Mouse (Mus musculus) CH12F3 (cell line): ENCODE results near the gene Slco4a1.

Experiments
- in situ Hi-C: fragments of 300-500 bp; cut with MboI; formaldehyde crosslinking; loops from 2 replicates; pipeline ENCODE4 v1.14.3; 2020; ENCODE audit warnings: low sequenced_read_pairs

Slco4a1 gene

DNA sequence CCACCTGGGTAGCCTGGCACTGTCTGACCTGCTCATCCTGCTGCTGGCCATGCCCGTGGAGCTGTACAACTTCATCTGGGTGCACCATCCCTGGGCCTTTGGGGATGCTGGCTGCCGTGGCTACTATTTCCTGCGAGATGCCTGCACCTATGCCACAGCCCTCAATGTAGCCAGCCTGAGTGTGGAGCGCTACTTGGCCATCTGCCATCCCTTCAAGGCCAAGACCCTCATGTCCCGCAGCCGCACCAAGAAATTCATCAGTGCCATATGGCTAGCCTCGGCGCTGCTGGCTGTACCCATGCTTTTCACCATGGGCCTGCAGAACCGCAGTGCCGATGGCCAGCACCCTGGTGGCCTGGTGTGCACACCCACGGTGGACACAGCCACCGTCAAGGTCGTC, 44.7 kb downstream of the Slco4a1 start:
- in situ Hi-C loops, result loop anchor here (25.0 kb wide), 1 partner anchor 637 kb away; the partner anchor contains the start of gene Kcnq2

DNA sequence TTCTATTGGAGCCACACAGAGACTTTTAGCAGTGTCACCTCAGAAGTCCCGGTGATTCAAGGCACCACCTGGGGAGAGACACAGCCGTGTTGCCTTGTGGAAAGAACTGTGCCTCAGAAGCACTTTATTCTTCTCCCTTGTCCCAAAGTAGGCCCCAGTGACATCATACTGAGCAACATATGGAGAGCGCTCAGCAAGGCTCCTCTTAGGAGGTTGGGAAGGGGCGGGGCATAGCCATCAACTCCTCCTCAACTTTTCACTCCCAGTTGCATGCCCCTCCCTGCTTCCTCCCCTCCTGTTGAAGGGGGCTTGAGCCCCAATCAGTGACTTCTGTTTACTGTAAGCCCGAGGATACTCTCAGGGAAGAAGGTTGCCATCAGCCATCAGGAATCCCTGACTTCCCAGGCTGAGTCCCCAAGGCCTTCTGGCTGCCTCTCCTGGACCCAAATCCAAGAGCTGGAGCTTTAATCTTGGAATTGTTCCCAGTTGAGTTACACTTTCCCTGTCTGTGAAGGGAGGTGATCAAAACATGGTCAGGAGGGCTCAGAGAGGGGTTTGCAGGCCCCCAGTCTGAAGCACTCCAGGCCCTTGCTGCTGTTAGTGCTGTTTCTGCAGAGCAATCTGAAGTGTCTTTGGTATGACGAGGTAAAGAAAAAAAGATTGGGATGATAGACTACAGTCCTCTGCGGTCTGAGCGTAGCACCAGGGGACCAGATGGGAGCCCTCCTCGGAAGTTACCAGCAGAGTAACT, 45.3 kb downstream of the Slco4a1 start:
- in situ Hi-C loops, result loop anchor here (25.0 kb wide), 1 partner anchor 636 kb away; the partner anchor contains the start of gene Kcnq2

DNA sequence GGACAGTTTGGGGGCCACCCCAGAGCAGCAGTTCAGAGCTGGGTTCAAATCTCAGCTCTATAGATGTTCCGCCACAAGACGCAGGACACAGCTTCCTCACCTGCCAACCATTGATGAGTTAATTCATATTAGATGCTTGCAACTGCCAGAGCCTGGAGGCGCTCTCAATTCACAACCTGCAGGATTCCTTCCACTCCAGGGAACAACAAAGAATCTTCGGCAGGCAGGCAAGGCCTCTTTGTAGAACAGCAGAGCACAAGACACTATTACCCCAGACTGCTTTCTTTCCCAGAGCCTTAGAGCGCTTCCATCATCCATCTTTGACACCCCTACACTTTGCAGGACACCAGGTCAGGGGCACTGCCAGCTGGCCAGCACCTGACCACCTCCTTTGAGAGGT, 50.2 kb downstream of the Slco4a1 start:
- in situ Hi-C loops, result loop anchor here (25.0 kb wide), 1 partner anchor 631 kb away; the partner anchor contains the start of gene Kcnq2

DNA sequence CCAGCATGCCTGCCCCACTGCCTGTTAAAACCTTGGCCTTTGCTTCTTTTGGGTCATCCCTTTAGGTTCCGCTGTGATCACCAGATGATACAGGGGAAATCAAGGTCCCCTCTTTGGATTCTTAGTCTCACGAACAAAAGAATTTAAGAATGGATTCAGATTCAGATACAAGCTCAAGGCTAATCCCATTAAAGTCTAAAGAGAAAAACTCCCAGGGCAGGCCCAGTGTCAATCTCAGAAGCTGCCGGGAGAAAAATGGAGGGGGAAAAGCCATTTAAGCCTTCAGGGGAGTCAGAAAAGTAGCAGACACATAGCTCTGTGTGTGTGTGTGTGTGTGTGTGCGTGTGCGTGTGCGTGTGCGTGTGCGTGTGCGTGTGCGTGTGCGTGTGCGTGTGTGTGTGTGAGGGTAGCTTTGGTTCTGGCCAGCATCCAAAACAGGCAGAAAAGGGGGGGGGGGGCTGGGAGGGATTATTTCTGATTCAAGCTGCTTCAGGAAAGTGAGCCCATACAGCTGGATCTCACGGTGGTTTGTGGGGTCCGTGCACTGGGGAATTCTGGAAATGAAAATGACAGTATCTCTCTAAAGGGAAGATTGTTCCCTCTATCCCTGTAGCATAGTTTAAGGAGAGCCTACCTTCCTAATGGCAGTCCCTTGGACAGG, 52.5 kb downstream of the Slco4a1 start:
- in situ Hi-C loops, result loop anchor here (25.0 kb wide), 1 partner anchor 629 kb away; the partner anchor contains the start of gene Kcnq2

DNA sequence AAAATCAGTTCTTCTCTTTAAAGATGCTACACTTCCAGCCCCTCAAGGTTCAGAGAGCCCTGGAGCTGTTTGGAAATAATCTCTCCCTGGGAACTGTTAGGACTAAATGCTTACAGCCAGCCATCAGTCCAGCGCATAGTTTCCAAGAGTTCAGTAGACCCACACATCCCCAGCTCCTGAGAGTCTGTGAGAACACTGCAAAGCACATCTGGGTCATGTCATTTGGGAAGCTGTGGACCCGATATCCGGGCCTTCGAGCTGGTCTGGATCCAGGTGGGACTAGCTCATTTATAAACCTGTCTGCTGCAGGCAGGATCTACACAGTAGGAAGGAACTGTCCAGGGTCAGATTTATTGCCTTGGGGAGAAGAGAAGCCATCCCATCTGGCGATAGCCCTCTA, 54.8 kb downstream of the Slco4a1 start:
- in situ Hi-C loops, result loop anchor here (25.0 kb wide), 1 partner anchor 626 kb away; the partner anchor contains the start of gene Kcnq2

DNA sequence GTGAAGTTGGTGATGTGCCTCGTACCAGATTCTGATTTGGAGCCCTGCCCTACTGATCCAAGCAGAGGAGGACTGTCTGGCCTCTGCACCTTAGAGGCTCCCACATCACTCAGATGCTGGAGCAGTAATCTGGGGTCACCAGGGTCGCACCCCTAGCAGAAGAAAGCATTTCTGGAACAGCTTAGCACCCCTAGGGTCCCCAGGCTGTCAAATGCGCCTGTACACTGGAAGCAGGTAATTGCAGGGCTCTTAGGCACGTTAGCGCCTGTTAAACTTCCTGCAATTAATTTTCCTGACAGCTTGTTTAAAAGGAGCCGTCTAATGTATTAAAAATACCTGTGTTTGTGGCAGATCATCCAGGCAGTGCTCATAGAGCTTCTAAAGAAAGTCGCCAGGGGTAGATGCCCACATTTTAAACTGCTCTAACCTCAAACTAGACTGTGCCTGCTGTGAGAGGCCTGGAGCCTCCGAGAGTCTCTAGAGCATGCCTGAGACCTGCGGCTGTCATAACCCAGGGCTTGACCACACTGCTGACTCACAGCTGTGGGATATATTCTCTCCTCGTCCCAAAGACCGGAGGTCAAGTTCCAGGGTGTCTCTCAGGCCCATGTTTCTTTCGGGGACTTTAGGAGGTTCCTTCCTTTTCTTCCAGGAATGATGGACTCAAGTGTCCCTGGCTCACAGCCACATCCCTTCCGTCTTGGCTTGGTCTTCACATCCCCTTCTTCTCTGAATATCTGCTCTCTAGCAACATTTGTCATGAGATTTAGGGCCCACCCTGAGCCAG, 56.0 kb downstream of the Slco4a1 start:
- in situ Hi-C loops, result loop anchor here (25.0 kb wide), 1 partner anchor 625 kb away; the partner anchor contains the start of gene Kcnq2

DNA sequence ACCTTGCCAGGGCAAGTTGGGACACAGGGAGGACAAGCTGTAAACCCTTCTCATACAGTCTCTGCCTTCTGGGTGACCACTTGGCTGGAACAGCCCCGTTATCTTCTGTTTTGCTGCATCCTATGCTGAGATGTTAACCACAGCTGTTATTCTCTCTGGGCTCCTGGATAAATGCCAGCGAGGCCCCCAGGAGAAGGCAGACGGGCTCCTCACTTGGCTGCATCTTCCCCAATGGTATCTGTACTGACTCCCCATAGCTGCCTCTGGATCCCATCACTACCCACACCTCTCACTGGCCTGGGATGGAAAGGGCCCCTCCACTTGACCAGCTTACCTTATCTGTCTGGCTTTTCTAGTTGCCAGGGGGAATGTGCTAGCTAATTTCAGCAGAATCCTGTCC, 57.0 kb downstream of the Slco4a1 start:
- in situ Hi-C loops, result loop anchor here (25.0 kb wide), 1 partner anchor 624 kb away; the partner anchor contains the start of gene Kcnq2

DNA sequence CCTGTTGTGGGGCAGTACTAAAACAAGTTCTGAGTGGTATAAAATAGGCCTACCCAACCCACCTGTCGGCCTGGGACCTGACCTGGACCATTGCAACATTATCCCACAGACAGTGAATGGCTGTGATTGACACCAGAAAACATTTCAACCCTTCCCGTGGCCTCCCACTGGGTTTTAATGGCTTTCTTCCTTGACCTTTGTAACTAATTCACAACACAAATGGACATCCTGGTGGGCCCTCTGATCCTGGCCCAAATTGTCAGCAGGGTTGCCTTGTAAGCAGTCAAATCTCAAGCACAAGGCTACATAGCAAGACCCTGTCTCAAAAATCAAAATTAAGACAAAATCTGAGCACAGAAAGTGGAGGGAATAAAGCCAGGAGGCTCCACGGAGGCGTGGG, 57.8 kb downstream of the Slco4a1 start:
- in situ Hi-C loops, result loop anchor here (25.0 kb wide), 1 partner anchor 623 kb away; the partner anchor contains the start of gene Kcnq2

DNA sequence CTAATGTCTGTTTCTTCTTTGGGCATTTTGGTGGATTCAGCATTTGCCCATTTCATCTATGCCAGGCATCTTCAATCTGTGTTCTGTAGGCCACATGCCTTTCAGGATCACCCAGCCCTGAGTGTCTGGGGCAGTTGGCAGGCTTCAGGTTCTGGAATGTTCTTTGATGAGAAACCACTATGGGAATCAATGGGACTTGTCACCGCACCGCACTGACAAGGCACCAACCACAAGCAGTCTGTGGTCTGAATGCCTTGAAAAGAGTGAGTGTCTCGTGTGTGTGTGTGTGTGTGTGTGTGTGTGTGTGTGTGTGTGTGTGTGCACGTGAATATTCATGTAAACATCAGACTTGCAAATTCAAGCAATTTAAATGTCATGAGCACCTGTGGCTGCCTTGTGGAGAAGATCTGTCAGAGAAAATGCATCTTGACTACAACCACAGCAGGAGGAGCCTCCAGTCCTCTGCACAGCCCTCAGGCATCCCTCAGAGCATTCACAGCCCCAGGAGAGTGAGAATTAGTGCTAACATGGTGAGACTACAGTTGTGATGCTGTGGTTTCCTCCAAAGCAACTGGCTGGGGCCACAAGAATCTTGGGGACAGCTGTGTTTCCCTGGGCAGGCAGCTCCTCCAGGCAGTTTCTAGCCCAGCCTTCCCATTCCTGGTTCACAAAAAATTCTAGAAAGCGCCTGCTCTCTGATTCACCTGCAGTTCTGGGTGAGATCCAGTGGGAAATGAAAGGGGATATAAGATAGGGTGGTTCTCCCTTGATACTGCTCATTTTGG, 65.6 kb downstream of the Slco4a1 start:
- in situ Hi-C loops, result loop anchor here (25.0 kb wide), 1 partner anchor 616 kb away; the partner anchor contains the start of gene Kcnq2

DNA sequence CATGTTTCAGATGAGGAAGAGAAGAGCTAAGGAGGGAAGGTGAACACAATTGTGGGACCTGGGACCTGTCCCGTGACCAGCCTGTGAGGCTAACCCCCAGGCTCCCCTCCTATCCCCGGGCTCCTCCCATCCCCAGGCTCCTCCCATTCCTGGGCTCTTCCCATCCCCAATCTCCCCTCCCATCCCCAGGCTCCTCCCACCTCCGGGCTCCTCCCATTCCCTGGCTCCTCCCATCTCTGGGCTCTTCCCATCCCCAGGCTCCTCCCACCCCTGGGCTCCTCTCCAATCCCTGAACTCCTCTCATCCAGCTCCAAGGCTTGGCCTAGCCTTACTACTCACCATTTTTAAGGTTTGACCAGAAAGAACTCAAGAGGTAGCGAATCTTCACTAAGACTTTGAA, 66.8 kb downstream of the Slco4a1 start:
- in situ Hi-C loops, result loop anchor here (25.0 kb wide), 1 partner anchor 614 kb away; the partner anchor contains the start of gene Kcnq2
